Mouse (Mus musculus) kidney, adult 2 months (tissue): ENCODE measurements around the gene Rnf145. TPM values are rescaled to one million over a fixed set of nuclear protein-coding genes. Genes with fewer than 3 reads are reported as not detected.

Experiments used
- DNase-seq: peaks from one replicate; pipeline ENCODE4 v3.0.0; 2021
- H3K27ac ChIP-seq: fragments of 200-500 bp; 2 replicates; pipeline ENCODE4 v1.5.1; 2012; ENCODE audit warnings: low read depth, low read length, control low read depth, inconsistent platforms; ENCODE audit not compliant: insufficient read depth
- H3K27me3 ChIP-seq: fragments of 200-500 bp; replicated peaks from 2 replicates; pipeline ENCODE4 v1.6.1; 2012; ENCODE audit warnings: mild to moderate bottlenecking, moderate library complexity, low read length, inconsistent platforms; ENCODE audit not compliant: control insufficient read depth, insufficient read depth
- H3K36me3 ChIP-seq: fragments of 200-500 bp; 2 replicates; pipeline ENCODE4 v1.6.1; 2012; ENCODE audit warnings: mild to moderate bottlenecking, moderate library complexity, low read length, inconsistent platforms; ENCODE audit not compliant: control insufficient read depth, insufficient read depth
- H3K4me1 ChIP-seq: fragments of 200-500 bp; 2 replicates; pipeline ENCODE4 v1.6.1; 2011; ENCODE audit warnings: low read length; ENCODE audit not compliant: control insufficient read depth, insufficient read depth
- H3K4me3 ChIP-seq: fragments of 200-500 bp; 2 replicates; pipeline ENCODE4 v1.5.1; 2011; ENCODE audit warnings: mild to moderate bottlenecking, low read depth, low read length, control low read depth; ENCODE audit not compliant: insufficient read depth
- CTCF ChIP-seq: fragments of 200-500 bp; conservative IDR thresholded peaks from 2 replicates; pipeline ENCODE4 v1.5.1; 2011; ENCODE audit warnings: low read depth, mild to moderate bottlenecking, control low read depth, low read length, moderate library complexity, mixed read lengths; ENCODE audit not compliant: insufficient read depth, insufficient read length
- POLR2A ChIP-seq: fragments of 200-500 bp; IDR thresholded peaks from one replicate; pipeline ENCODE4 v1.6.1; 2011; ENCODE audit warnings: low read depth, low read length, control low read depth
- WGBS: fragments of 180-500 bp; shearing (Covaris S2); methylation state at CpG from one replicate; pipeline ENCODE4 v1.1.7; 2018; 5-methylcytosine and 5-hydroxymethylcytosine counted together
- polyA plus RNA-seq: library from polyadenylated mRNA; depleted of rRNA; stranded (reverse); fragments of >200 nt; gene quantifications from 2 replicates; pipeline ENCODE4 v1.2.3, GENCODE M21; 2012; rRNA removed

The Rnf145 gene
- polyA plus RNA-seq = 62.1 and 68.7 TPM in 2 replicates

GRCm38 (mm10) chr11:44518281-44519095, at the start of gene Rnf145:
TSS of gene Rnf145 (plus strand) at chr11:44518964.
- Histone ChIP-seq H3K4me1 (peaks cover 8% of the 10 kb centered on the region; the same call in 1 of the 2 replicates), H3K4me3 (peak within 1 kb of the TSS; percentile 64), H3K36me3 (no peaks in the 10 kb centered on the region), H3K27me3 (no peaks in the 10 kb centered on the region), H3K27ac (peak within 1 kb of the TSS; percentile 78)
- TF ChIP-seq POLR2A = no peak
- peak; percentile 83 for DNase-seq
- WGBS = 1% methylated on average over 67 of the region's 70 CpGs

- TF ChIP-seq POLR2A = no peak
- no peak for TF ChIP-seq CTCF
- Histone ChIP-seq H3K36me3 (no peaks in the 10 kb centered on the region; the same call in 1 of the 2 replicates), H3K4me3 (peak overlapping the region; percentile 93), H3K27me3 (no peaks in the 10 kb centered on the region), H3K4me1 (peaks cover 6% of the 10 kb centered on the region; the same call in 1 of the 2 replicates), H3K27ac (peak overlapping the region; percentile 93)
- WGBS = 1% methylated on average over 59 of the region's 59 CpGs
- no peak for DNase-seq
These were observed 48.9 kb upstream of the Rnf145 start for GRCm38 (mm10) chr11:44469646-44470431.

- Histone ChIP-seq H3K27me3 (no peaks in the 10 kb centered on the region), H3K27ac (peak within 1 kb of the TSS; percentile 93), H3K4me1 (peaks cover 6% of the 10 kb centered on the region; the same call in 1 of the 2 replicates), H3K4me3 (peak within 1 kb of the TSS; percentile 93), H3K36me3 (no peaks in the 10 kb centered on the region; the same call in 1 of the 2 replicates)
- no peak for TF ChIP-seq POLR2A
- TF ChIP-seq CTCF = no peak
- WGBS = under 1% methylated on average over 54 of the region's 54 CpGs
- peak; percentile 97 for DNase-seq
These were observed 48.1 kb upstream of the Rnf145 start, which contains the start of gene Ublcp1 for GRCm38 (mm10) chr11:44470432-44471336. TSS of gene Ublcp1 (minus strand) at chr11:44470498.

DNA sequence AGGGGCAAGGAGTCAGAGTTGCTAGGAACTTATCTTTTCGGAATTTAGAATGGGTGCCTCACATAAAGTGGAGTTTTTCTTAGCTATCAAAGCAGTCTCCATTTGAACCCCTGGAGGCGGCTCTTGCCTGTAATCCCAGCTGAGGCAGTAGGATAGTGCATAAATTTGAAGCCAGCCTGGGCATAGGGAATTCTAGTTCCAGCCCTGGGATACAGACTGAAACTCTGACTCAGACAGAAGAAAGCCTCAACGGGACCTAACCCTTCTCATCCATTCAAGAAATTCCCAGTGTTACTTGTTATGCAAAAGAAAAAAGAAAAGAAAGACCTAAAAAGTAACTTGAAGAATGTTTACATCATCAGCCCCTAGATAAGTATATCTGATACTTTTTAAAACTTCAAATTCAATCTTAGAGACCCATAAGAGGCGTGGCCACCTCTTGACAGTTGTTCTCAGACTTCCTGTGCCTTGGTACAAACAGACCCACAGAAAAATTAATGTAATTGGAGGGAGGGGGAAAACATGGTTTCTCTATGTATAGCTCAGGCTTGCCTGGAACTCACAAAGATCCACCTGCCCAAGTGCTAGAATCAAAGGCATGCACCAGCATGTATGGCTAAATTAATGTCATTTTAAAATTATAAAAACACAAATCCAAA, 47.3 kb upstream of the Rnf145 start:
- no peaks in the 10 kb centered on the region for H3K36me3 ChIP-seq
- H3K27ac ChIP-seq = peak overlapping the region; percentile 93
- H3K4me1 ChIP-seq = peaks cover 6% of the 10 kb centered on the region; the same call in 1 of the 2 replicates
- peak overlapping the region; percentile 93 for H3K4me3 ChIP-seq
- H3K27me3 ChIP-seq = no peaks in the 10 kb centered on the region
- TF ChIP-seq POLR2A (no peak), CTCF (no peak)
- WGBS = 18% methylated on average over 4 of the region's 4 CpGs
- DNase-seq = no peak

GRCm38 (mm10) chr11:44475467-44475866, 43.3 kb upstream of the Rnf145 start:
- WGBS = 62% methylated on average over 3 of the region's 3 CpGs
- peaks cover 3% of the 10 kb centered on the region; the same call in 1 of the 2 replicates for H3K4me1 ChIP-seq
- no peak for TF ChIP-seq CTCF
- H3K27ac ChIP-seq = no peak overlapping the region
- H3K27me3 ChIP-seq = no peaks in the 10 kb centered on the region
- H3K36me3 ChIP-seq = no peaks in the 10 kb centered on the region
- H3K4me3 ChIP-seq = no peak overlapping the region
- DNase-seq = no peak

GRCm38 (mm10) chr11:44476445-44476844, 42.3 kb upstream of the Rnf145 start:
- WGBS = 73% methylated on average over 2 of the region's 2 CpGs
- peaks cover under 1% of the 10 kb centered on the region; the same call in 1 of the 2 replicates for H3K4me1 ChIP-seq
- no peak overlapping the region for H3K27ac ChIP-seq
- H3K27me3 ChIP-seq = no peaks in the 10 kb centered on the region
- H3K4me3 ChIP-seq = no peak overlapping the region
- DNase-seq = no peak
- no peaks in the 10 kb centered on the region for H3K36me3 ChIP-seq
- TF ChIP-seq CTCF = no peak
- TF ChIP-seq POLR2A = no peak
